Mouse (Mus musculus) cerebral cortex, adult 2 months (tissue): ENCODE data around the gene Thg1l.

Source experiments
- WGBS: fragments of 180-500 bp; shearing (Covaris S2); methylation state at CpG from one replicate; pipeline ENCODE4 v1.1.7; 2018; 5-methylcytosine and 5-hydroxymethylcytosine counted together

Thg1l gene

GRCm38 (mm10) chr11:45927456-45927855 is 27.8 kb downstream of the Thg1l start:
- 73% methylated on average over 5 of the region's 5 CpGs for WGBS

GRCm38 (mm10) chr11:45926640-45927082 is 28.6 kb downstream of the Thg1l start:
- under 1% methylated on average over 9 of the region's 9 CpGs for WGBS

GRCm38 (mm10) chr11:45925436-45925835 is 29.9 kb downstream of the Thg1l start:
- 78% methylated on average over 6 of the region's 6 CpGs for WGBS

GRCm38 (mm10) chr11:45921480-45921898 is 33.8 kb downstream of the Thg1l start:
- 40% methylated on average over 10 of the region's 10 CpGs for WGBS

- WGBS = 77% methylated on average over 8 of the region's 8 CpGs
Observed at GRCm38 (mm10) chr11:45921026-45921425, 34.3 kb downstream of the Thg1l start.

- 95% methylated on average over 4 of the region's 4 CpGs for WGBS
Observed at GRCm38 (mm10) chr11:45918836-45919235, 36.5 kb downstream of the Thg1l start.

GRCm38 (mm10) chr11:45918018-45918417 is 37.3 kb downstream of the Thg1l start:
- WGBS = 95% methylated on average over 6 of the region's 6 CpGs

- WGBS = 94% methylated on average over 10 of the region's 10 CpGs
Observed at GRCm38 (mm10) chr11:45916196-45916595, 39.1 kb downstream of the Thg1l start.

- WGBS = 60% methylated on average over 5 of the region's 5 CpGs
Observed at GRCm38 (mm10) chr11:45910701-45911100, 44.6 kb downstream of the Thg1l start.

GRCm38 (mm10) chr11:45908894-45909293 is 46.4 kb downstream of the Thg1l start:
- 97% methylated on average over 7 of the region's 7 CpGs for WGBS

- 94% methylated on average over 7 of the region's 7 CpGs for WGBS
Observed at GRCm38 (mm10) chr11:45908070-45908469, 47.2 kb downstream of the Thg1l start.

- WGBS = 63% methylated on average over 5 of the region's 5 CpGs
Observed at GRCm38 (mm10) chr11:45907301-45907700, 48.0 kb downstream of the Thg1l start.

GRCm38 (mm10) chr11:45906109-45906786 is 49.0 kb downstream of the Thg1l start:
- 92% methylated on average over 8 of the region's 8 CpGs for WGBS

- 71% methylated on average over 11 of the region's 11 CpGs for WGBS
Observed at GRCm38 (mm10) chr11:45900233-45901015, 54.9 kb downstream of the Thg1l start.

- WGBS = 43% methylated on average over 2 of the region's 2 CpGs
Observed at GRCm38 (mm10) chr11:45897392-45897791, 57.9 kb downstream of the Thg1l start.
